Mouse (Mus musculus) lung, adult 2 months (tissue): Measurements from ENCODE around the gene Aknad1. TPM values are rescaled to one million over a fixed set of nuclear protein-coding genes. Genes with fewer than 3 reads are reported as not detected.
A peak's percentile ranks its signal among the peaks of the same experiment; 100 is the strongest.

ENCODE experiments used
- DNase-seq: peaks from one replicate; pipeline ENCODE4 v3.0.0; 2022
- H3K4me1 ChIP-seq: fragments of 200-500 bp; 2 replicates; pipeline ENCODE4 v1.6.1; 2011; ENCODE audit warnings: low read length; ENCODE audit not compliant: control insufficient read depth, insufficient read depth
- H3K4me3 ChIP-seq: fragments of 200-500 bp; replicated peaks from 2 replicates; pipeline ENCODE3; 2011; ENCODE audit warnings: low read depth, mild to moderate bottlenecking, control low read depth, low read length; ENCODE audit errors: extremely low read depth
- CTCF ChIP-seq: fragments of 200-500 bp; IDR thresholded peaks from 2 replicates; pipeline ENCODE4 v1.5.1; 2011; ENCODE audit warnings: mild to moderate bottlenecking, low read length, control low read depth; ENCODE audit not compliant: insufficient read depth
- POLR2A ChIP-seq: fragments of 200-500 bp; IDR thresholded peaks from 2 replicates; pipeline ENCODE4 v1.6.1; 2011; ENCODE audit warnings: low read depth, mild to moderate bottlenecking, control low read depth, low read length, borderline replicate concordance; ENCODE audit errors: extremely low read depth
- WGBS: fragments of 180-500 bp; shearing (Covaris S2); methylation state at CpG from one replicate; pipeline ENCODE4 v1.1.7; 2018; 5-methylcytosine and 5-hydroxymethylcytosine counted together
- polyA plus RNA-seq: library from polyadenylated mRNA; depleted of rRNA; stranded (reverse); fragments of >200 nt; gene quantifications from 2 replicates; pipeline ENCODE4 v1.2.3, GENCODE M21; 2012

Aknad1 gene
- polyA plus RNA-seq, 1 experiment: 0.09 TPM

DNA sequence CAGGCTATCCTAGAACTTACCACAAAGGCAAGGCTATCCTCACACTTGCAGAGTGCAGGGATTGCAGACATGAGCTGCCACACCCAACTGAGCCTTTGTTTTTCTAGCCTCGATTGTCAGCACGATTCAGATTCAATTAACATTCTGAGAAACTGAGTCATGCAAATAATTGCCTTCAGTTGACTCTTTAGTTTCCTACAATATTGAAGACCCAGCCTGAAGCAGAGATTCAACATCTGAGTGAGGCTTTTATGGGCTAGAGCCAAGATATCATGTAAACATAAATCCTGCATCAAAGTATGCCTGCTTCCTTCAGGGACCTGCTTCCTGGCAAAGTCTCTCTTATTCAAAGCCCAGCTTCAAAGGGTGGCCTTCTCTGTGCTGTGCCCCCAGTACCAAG is 24.2 kb downstream of the Aknad1 start:
- no peak for DNase-seq
- TF ChIP-seq POLR2A (no peak), CTCF (no peak)
- Histone ChIP-seq H3K4me1 (no peaks in the 10 kb centered on the region; the same call in 1 of the 2 replicates), H3K4me3 (no peak overlapping the region)
- WGBS: 33% methylated on average over 2 of the region's 2 CpGs

DNA sequence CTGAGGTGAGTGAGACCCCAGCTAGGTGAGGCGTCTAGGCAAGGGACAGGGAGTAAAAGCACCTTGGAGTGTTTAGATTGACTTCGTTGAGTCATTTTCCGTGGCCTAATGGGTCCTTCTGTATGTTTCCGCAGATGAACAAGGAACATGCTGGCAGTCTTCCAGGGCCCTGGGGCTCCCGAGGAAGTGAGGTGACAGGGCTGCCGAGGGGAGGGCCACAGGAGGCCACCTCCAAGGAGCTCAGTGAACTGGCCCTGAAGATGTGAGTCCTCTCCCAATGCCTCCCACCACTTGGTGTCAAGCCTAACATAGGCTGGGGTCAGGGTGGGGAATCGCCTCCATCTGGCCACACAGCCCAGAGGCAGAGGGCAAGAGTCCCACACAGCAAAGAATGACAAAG is 25.5 kb downstream of the Aknad1 start:
- DNase-seq: no peak
- H3K4me1 ChIP-seq: no peaks in the 10 kb centered on the region; the same call in 1 of the 2 replicates

DNA sequence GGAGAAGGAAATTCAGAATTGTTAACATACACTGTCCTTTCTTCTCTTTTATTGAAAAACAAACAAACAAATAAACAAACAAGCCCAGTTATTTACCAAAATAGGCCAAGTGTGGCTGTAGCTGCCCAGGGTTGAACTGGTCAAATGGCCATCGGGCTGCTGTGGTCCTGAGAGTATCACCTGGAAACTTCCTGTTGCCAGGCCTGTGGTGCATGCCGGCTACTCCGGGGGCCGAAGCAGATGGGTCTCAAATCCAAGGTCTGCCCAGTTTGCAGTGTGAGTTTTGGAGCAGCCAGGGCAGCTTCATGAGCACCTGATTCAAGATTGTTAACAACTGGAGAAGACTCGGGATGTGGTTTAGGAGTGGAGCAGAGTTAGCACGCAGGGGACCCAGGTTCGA is 26.0 kb downstream of the Aknad1 start:
- WGBS: 86% methylated on average over 7 of the region's 7 CpGs
- TF ChIP-seq CTCF: no peak
- TF ChIP-seq POLR2A: no peak
- no peak for DNase-seq
- Histone ChIP-seq H3K4me3 (no peak overlapping the region), H3K4me1 (no peaks in the 10 kb centered on the region; the same call in 1 of the 2 replicates)

More for the DNA sequence above, 25.5 kb downstream of the Aknad1 start:
- no peak overlapping the region for H3K4me3 ChIP-seq
- no peak for TF ChIP-seq POLR2A
- TF ChIP-seq CTCF: no peak
- 29% methylated on average over 7 of the region's 7 CpGs for WGBS

DNA sequence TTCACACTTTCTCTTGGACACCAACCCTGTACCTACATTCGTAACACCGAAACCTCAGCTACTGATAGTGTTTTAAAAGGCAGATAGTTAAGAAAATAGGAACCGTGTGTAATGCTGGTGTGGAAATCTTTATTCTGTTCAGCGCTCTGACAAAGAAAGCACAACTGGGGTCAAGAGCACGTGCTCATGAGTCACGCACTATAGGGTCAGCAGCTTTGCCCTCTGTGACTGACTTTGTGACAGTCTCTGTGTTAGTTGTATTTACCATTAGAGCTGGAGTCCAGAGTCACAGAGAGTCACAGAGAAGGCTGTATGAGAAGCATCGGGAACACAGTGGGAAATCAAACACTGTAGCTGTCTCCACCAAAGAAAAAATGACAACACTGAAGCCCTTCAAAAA is 27.5 kb downstream of the Aknad1 start:
- no peaks in the 10 kb centered on the region; the same call in 1 of the 2 replicates for H3K4me1 ChIP-seq
- H3K4me3 ChIP-seq: no peak overlapping the region
- 59% methylated on average over 7 of the region's 7 CpGs for WGBS
- DNase-seq: no peak
- TF ChIP-seq POLR2A (no peak), CTCF (no peak)

DNA sequence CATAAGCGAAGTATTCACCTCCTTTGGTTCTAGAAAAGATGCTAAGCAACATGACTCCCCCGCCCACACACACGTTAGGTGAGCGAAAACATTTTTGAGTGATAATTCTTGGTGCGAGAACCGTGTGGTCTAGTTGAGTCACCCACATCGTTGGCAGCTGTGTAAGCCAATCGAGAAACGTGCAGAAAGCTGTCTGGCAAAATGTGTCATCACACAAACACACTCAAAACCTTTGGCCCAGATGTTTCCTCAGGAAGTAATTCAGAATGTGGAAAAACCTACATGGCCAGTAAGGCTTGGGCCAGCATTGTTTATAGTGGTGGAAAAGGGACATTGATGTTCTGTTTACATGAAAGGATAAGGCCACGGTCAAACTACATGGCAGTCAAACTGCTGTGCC is 28.0 kb downstream of the Aknad1 start:
- no peak for DNase-seq
- 30% methylated on average over 10 of the region's 10 CpGs for WGBS
- Histone ChIP-seq H3K4me3 (no peak overlapping the region), H3K4me1 (no peaks in the 10 kb centered on the region)
- TF ChIP-seq POLR2A (no peak), CTCF (no peak)

DNA sequence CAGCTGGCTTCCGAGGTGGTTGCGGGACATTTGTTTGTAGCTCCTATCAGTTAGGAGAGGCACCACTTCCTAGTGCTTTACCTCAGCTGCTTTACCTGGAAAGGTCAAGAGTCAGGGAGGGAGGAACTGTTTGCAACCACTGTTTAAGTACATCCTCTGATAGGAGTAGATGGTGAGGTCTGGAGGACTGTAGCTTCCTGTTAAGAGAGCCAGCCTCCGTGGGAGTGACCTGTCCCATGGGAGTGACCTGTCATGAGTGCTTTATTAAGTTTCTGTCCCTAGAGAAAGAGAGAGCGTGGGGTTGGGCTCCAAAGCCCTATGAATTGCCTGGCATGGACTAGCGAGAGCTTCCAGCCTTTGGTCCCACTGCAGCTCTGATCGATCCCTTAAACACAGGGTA is 30.1 kb downstream of the Aknad1 start:
- 54% methylated on average over 6 of the region's 6 CpGs for WGBS
- TF ChIP-seq POLR2A (no peak), CTCF (no peak)
- no peak overlapping the region for H3K4me3 ChIP-seq
- no peaks in the 10 kb centered on the region for H3K4me1 ChIP-seq
- peak; percentile 11 for DNase-seq

DNA sequence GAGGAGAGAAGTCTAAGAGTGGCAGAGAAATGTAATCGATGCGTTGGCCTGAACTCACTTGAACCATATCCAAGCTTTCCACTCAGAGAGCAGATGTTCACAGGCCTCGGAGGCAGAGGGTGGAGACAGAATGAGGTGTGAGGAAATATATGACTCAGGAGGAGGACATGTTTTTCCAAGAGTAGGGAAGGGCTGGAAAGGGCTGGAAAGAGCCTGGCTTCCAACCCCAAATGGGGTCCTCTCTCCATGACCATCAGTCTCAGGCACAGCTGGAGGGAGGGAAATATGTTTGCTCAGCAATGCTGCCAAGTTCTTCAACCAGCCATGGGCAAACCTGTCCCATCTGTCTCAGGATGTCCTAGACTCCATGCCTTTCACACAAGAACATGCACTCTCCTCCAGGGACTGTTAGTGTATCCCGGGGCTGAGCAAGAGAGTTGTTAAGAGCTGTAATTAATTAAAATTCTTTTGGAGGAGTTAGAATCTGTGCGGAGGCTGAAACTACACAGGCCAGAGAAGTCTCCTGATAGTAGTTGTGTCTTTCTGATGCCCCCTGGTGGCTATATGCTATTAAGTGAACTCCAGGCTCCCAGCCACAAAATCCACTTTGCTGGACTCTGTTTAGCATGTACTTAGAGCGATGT is 31.4 kb downstream of the Aknad1 start:
- Histone ChIP-seq H3K4me1 (no peaks in the 10 kb centered on the region), H3K4me3 (no peak overlapping the region)
- WGBS: 18% methylated on average over 6 of the region's 6 CpGs
- DNase-seq: peak; percentile 50
- TF ChIP-seq CTCF (no peak), POLR2A (no peak)

DNA sequence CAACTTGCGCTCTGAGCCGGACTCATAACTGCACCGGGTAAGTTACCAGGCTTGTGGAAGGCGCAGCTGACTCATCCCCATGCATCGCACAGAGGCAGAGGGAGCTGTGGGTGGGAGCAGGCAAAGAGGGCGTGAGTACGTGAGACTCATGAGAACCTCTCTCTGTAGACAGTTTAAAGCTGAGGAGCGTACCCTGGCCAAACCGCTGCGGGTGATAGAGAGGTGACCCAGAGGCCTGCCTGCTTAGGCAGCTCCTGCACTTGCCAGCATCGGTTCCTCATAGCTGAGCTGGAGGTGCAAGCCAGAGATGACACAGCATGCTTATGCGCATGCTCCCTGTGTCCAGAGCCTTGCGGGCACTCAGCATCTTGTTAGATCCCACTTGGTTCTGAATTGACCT is 32.8 kb downstream of the Aknad1 start:
- WGBS: 78% methylated on average over 13 of the region's 13 CpGs
- no peak for TF ChIP-seq POLR2A
- TF ChIP-seq CTCF: no peak
- DNase-seq: peak; percentile 13
- H3K4me1 ChIP-seq: no peaks in the 10 kb centered on the region
- no peak overlapping the region for H3K4me3 ChIP-seq

DNA sequence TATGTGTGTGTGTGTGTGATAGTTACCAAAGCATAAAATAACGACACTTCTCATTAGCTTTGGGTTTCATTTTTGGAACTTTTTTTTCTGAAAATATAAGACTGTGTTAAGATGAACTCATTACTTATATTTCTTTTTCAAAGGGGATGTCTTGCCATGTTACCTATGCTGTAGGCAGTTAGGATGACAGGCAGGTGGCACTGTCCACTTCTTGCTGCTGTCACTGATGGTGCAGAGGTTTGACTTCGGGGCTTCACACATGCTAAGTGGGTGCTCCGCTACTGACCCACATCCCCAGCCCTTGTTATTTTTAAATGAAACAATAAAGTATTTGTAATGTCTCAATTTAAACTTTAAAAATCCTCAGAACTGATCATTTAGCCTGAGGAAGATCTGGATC is 33.4 kb downstream of the Aknad1 start:
- TF ChIP-seq CTCF (0 out of 2 replicates have a peak, but pooled peaks have one; percentile 11), POLR2A (no peak)
- Histone ChIP-seq H3K4me1 (no peaks in the 10 kb centered on the region), H3K4me3 (no peak overlapping the region)
- 75% methylated on average over 3 of the region's 3 CpGs for WGBS
- DNase-seq: no peak
